Mouse (Mus musculus) adrenal gland, postnatal 36 days (tissue): Measurements from ENCODE around the gene Scfd2. TPM values are rescaled to one million over a fixed set of nuclear protein-coding genes. Genes with fewer than 3 reads are reported as not detected.

ENCODE experiments used
- DNase-seq, 2 experiments: peaks; one replicate each; pipeline ENCODE4 v3.0.0; 2021; ENCODE audit warnings: mixed read lengths in 1 of 2
- total RNA-seq, 2 experiments: library from RNA; stranded (reverse); gene quantifications; 2 replicates each; pipeline ENCODE4 v1.2.3; 2021

The Scfd2 gene
- total RNA-seq, 2 experiments from 2014 or later: 17.8 to 22.9 TPM

DNA sequence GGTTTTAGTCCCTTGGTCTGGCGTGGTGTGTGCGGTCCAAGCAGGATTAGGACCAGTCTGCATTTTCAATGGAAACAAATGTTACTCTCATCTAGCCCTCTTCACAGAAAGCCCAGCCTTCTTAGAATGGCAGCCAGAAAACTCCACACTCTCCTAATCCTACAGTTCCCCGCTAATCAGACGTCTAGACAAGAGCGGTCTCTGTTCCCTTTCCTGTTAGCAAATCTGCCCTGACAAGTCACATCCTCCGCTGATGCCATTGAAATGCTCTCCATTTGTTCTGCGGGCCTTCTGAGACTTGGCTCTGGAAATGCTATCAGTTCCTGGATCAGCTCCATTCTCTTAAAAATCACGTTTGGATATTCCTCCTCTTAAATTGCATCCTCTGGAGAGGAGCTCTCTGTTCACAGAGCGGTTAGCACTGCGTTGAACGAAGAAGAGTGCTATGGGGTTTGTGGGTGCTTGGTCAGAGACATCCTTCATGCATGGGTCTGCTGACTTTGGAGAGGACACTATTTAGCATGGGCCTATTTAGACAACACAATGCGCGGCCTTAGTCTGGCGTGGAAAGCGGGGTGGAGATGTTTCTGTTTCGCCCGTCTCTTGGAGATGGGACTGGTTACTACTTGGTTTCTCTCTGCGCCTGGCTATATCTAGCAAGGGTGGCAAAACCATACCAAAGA lies 358.3 kb downstream of the Scfd2 start:
- no peak for DNase-seq

DNA sequence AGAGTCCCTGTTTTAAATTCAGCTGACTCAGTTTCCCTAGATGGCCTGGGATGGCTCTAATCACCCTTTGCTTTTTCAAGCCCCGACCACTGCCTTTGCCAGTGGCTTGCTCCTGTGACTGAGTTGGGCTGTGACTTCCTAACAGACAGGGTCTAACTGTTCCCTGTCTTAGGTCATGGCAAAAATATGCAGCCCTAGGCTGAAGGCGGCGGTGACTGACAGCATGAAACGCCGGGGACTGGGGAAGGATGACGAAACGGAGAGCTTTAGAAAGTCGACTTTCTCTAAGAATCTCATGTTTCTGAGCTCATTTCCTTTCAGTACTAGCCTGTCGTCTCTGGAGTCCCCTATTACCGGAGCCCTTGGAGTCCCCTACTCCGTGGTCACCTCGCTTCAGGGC lies 359.4 kb downstream of the Scfd2 start:
- DNase-seq: peak in 1 of 2 experiments; percentile 36

DNA sequence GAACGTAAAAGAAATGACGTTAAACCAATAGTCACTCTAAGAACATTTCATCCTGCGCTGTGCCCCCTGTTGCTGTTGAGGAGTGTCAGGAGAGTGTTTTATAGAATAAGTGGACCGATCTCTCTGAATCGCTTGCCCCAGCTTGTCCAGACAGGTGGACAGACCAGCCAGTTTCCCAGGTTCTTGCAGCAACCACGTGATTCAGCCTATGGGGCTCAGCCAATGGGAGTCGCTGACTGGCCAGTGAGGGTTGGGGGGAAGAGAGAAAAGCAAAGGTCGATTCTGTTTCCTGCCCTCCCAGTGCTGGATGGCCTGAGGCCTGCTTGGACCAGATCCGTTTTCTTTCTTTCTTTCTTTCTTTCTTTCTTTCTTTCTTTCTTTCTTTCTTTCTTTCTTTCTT lies 359.8 kb downstream of the Scfd2 start:
- no peak for DNase-seq

DNA sequence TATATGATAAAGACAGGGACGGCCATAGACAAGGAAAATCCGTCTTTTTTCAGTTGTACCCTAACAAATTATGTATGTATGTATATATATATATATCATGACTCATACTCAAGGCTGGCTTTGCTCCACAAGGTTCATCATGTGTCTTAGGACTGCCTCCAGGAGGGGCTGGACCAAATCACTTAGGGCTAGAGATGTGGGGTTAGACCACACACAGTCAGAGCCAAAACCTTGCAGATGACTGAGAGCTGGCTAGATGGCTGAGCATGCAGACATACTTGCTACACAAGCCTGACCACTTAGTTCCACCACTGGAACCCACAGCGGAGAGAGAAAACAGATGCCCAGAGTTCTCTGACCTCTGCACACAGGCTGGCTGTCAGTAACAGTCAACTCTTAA lies 363.5 kb downstream of the Scfd2 start:
- no peak for DNase-seq

DNA sequence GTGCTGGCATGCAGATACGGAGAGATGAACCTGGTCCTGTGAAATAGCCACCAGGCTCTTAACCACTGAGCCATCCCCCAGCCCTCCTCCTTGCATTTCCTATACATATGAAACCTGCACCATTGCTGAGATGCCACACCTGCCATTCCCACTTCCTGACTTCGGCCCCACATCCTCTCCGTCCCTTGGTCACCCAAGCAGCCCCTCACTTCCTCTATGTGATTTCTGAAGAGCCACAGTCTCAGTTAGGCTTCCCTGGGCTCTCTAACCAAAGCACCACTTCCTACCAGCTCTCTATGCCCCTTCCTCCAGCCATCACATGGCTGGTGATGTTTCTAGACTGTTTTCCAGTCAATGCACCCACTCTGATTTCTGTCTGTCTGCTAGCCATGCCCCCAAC lies 364.9 kb downstream of the Scfd2 start:
- DNase-seq: no peak

DNA sequence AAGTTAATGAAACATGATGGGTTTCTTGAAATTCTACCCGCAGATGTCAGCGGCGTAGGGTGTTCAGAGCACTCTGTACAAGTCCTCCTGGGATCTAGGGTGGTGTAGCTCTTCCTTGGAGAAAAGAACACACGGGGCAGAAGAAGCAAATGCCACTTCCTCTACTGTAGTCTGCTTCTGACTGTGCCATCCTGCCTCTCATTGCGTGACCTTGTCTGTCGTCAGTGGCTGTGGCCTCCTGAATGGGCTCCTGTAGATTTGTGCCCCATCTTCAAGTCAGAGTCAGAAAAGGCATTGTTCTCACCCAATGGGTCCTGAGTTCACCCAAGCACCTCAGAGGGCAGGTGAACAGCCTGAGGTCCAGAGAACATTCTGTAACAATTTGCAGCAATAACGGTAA lies 367.0 kb downstream of the Scfd2 start:
- DNase-seq: no peak

DNA sequence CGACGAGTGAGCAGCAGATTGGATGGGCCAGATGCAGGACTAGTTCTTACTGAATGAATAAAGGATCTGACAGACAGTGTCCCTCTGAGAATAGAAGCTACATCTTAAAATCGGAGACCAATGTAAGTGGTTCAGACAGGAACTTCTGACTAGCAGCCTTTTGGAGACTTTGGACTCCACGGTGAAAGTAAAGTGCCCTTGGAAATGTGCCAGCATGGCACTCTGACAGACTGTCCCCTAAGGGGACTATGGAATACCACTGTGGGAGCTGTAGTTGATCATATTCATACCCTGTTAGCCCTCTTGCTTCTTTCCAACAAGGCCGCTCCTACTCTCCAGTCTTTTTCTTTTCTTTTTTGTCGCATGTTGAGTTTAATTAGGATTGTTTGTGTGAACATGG lies 368.4 kb downstream of the Scfd2 start:
- DNase-seq: no peak

DNA sequence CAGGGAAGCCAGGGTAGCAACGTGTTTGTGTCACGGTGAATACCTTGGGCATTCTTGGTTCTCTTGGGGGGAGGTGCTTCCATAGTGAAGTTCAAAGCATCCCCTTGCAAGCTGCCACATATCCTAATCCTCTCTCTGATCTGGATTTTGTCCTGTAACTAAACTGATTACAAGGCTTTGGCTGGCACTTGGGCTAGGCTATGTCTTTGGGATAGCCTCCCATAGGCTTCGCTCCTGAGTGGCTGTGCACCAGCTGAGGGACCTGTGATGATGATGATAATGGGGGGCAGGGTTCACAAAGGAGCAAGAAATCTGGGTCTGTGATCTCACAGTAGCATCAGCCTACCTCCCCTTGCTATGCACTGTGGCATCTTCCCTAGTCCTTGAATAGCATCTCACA lies 369.5 kb downstream of the Scfd2 start:
- DNase-seq: no peak

DNA sequence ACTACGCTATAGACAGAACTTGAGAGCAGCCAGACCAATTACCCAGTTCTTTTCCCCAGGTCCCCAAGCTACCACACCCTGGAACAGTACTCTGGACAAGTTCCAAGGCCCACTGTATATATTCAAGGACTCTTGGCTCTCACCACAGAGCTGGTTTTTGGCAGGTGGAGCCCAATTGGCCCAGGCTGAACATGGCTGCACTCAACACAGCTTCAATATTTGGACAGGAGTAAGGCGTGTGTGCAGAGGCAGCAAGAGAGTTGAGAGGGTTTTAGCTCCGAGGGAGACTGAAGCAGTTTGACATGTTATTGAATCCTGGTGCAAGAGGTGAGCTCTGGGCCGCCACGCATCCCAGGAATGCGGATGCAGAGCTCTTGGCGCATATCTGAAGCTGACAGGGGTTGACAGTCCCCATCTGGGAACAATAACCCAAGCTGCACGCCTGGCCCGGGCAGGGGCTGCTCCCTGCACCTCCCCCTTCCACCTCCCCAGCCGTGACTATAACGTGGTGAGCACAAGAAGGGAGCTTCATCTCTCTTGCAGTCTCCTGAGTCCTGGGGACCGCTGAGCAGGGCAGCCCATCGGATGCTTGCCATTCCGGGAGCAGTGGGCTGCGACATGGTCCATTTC lies 370.1 kb downstream of the Scfd2 start:
- peak; percentile 39 to 44 for DNase-seq

DNA sequence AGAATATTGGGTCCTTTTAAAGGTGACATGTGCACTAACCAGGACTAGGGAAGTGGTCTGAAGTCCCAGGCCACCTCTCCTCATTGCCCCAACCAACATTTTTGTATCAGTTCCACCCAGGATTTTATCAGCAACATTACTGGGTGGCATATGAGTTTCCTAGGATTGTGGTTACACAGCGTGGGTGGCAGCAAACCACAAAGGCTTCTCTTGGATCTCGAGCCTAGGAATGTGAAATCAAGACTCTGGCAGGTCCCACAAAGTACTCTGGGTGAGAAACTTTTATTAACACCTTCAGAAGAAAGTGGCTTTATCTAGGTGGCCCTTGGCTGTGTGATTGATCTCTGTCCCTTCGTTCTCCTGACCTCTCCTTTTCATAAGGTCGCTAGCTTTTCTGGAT lies 371.2 kb downstream of the Scfd2 start:
- no peak for DNase-seq

DNA sequence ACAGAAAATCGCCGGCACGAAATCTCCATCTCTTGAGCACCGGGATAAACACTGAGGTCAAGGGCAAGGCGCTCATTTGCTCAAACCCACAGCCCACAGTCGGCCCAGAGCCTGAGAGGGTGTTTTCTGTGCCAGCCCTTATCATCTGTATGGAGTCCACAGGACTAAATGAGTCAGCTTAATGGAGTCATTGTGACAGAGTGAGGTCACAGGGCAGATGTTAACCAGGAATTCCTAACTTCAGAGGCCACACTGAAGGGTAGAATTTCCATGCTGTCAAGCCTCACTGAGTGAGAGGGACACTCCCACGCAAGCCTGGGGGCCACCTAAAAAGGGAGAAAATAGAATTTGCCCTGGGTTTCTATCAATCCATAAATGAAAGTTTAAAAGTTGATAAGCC lies 371.7 kb downstream of the Scfd2 start:
- DNase-seq: peak; percentile 28 to 29

DNA sequence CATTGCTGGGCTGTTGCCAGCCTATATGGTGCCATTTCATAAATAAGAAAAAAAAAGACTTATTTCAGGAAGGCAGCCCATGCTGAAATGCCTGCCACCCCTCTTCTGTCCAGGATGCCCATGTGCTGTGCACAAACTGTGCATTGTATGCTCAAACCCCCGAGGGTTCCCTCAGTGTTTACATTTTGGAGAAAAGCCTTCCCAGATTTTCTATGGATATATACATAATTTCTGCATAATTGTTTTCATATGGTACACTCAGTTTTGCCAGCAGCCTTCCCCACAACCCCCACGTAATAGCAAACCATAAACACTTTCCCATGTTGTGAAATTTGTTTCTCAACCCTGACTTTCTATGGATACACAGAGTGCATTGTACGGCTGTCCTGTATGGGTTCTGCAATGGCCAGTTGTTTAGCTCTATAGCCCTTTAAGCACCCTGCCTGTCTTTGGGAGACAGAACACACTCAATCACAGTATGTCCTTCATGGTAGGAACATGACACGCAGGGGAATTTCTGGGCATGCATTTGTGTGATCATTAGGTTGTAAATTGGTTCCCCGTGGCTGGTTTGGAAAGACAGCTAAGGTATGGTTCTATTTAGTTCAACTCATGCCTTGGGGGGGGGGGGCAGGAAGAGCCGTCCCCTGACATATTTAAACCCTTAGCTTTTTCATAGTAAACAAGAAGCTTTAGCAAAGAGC lies 372.5 kb downstream of the Scfd2 start:
- DNase-seq: no peak

DNA sequence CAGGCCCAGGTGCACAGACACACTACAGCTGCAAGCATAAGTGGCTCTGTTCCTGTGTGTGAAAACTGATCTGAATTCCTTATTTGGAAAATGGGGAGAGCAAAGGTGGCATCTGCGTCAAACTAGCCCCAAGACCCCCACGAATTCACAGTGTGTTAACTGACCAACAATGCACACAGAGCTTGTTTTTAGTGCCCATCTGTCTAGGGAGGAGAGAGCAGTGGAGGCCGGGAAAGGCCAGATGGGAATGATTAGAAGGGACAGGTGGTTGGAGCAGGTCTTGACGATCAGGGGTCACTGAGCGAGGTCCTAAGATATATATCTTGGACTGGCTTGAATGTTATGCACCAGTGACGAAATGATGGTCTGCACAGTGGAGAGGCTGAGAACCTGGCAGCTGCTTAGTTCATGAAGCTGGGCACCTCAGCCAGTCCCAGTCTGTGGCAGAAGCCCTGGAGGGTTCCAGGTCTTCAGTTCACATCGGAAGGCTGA lies 375.7 kb downstream of the Scfd2 start:
- no peak for DNase-seq

Other genes starting within 250 kb of the Scfd2 start
- 10 to 100 TPM; 59.2 to 62.0 TPM for gene Fip1l1, start 3.7 kb upstream of the Scfd2 start, total RNA-seq
- 1 to 10 TPM; 3.9 to 5.0 TPM for gene Lnx1, start 171.2 kb upstream of the Scfd2 start, total RNA-seq